Mouse (Mus musculus): ENCODE measurements around the gene Bcl11a.

DNA sequence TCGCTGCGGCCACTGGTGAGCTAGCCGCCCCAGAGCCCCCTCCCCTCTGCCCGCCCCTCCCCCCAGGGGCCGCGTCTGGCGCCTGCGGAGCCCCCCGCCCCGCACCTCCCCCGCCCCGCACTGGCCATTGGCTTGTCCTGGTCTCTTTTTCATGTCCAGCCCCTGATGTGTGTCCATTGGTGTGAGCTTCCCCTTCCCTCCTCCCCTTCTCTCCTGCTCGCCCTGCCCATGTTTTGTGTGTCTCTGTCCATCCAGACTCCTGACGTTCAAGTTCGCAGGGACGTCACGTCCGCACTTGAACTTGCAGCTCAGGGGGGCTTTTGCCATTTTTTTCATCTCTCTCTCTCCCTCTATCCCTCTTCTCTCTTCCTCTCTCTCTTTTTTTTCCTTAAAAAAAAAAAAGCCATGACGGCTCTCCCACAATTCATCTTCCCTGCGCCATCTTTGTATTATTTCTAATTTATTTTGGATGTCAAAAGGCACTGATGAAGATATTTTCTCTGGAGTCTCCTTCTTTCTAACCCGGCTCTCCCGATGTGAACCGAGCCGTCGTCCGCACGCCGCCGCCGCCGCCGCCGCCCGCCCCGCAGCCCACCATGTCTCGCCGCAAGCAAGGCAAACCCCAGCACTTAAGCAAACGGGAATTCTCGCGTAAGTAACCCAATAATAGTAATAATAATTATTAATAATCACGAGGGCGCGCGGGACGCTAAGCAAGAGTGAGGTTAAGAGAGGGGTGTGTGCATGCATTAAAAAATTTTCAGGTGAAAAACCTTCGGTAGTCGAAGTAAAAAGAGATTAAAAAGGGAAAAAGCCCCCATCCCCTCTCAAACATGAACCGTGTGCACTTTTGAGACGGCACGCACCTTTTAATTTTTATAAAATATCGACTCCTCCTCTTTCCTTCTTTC is at the start of gene Bcl11a:
- TF ChIP-seq POLR2A (IDR thresholded peaks at IDR 0.05; ENCODE audit: borderline replicate concordance, insufficient read depth, low read length) (no peak), CTCF (IDR thresholded peaks at IDR 0.05; ENCODE audit: borderline replicate concordance, insufficient read depth, low read depth, low read length) (no peak)

All from cerebellum, adult 2 months (tissue).